Mouse (Mus musculus) MEL (cell line): ENCODE results near the gene Gm3269. TPM values are rescaled to one million over a fixed set of nuclear protein-coding genes. Genes with fewer than 3 reads are reported as not detected.
"Not testable (repeated sequence)": the region's sequence is repeated elsewhere in the genome, so short reads cannot be mapped to it uniquely, and the experiment has no call there.

Source experiments
- DNase-seq: peaks from one replicate; pipeline ENCODE4 v3.0.0; 2011; ENCODE audit warnings: low read depth, low spot score
- H3K27ac ChIP-seq: 2 replicates; pipeline ENCODE4 v1.5.1; 2012; ENCODE audit warnings: low read depth, mild to moderate bottlenecking, control low read depth, low read length, moderate library complexity; ENCODE audit not compliant: control insufficient read depth
- H3K27me3 ChIP-seq, 2 experiments: fragments of 150-350 bp in 1 of 2; sonication (generic) in 1 of 2; 2 replicates each; pipeline ENCODE4 v1.6.1; 2012; ENCODE audit warnings: low read length in 2 of 2, mild to moderate bottlenecking in 2 of 2, improper control_type of control experiment in 1 of 2, moderate library complexity in 1 of 2; ENCODE audit not compliant: insufficient read depth in 2 of 2, control insufficient read depth in 1 of 2
- H3K36me3 ChIP-seq, 2 experiments: 2 replicates each; pipeline ENCODE4 v1.6.1; 2012 to 2014; ENCODE audit warnings: low read length in 2 of 2, improper control_type of control experiment in 1 of 2, inconsistent platforms in 1 of 2, mild to moderate bottlenecking in 1 of 2; ENCODE audit not compliant: insufficient read depth in 2 of 2, control insufficient read depth in 1 of 2
- H3K4me1 ChIP-seq, 2 experiments: fragments of 150-350 bp in 1 of 2; sonication (generic) in 1 of 2; 2 replicates each; pipeline ENCODE4 v1.6.1; 2012; ENCODE audit warnings: low read length in 2 of 2, improper control_type of control experiment in 1 of 2, mild to moderate bottlenecking in 1 of 2; ENCODE audit not compliant: insufficient read depth in 2 of 2, control insufficient read depth in 1 of 2
- H3K4me3 ChIP-seq, 2 experiments: fragments of 150-350 bp in 1 of 2; sonication (generic) in 1 of 2; 2 replicates each; pipeline ENCODE4 v1.5.1; 2012; ENCODE audit warnings: low read depth in 2 of 2, low read length in 2 of 2, mild to moderate bottlenecking in 2 of 2, moderate library complexity in 2 of 2, control low read depth in 1 of 2, improper control_type of control experiment in 1 of 2; ENCODE audit not compliant: control insufficient read depth in 1 of 2, insufficient read depth in 1 of 2
- H3K79me2 ChIP-seq: 2 replicates; pipeline ENCODE4 v1.6.1; 2012; ENCODE audit warnings: mild to moderate bottlenecking, low read length, moderate library complexity; ENCODE audit not compliant: control insufficient read depth, poor library complexity, insufficient read depth
- H3K9ac ChIP-seq: 2 replicates; pipeline ENCODE4 v1.6.1; 2012; ENCODE audit warnings: low read depth, mild to moderate bottlenecking, control low read depth, low read length, moderate library complexity; ENCODE audit not compliant: control insufficient read depth, poor library complexity, severe bottlenecking
- H3K9me3 ChIP-seq: fragments of 150-350 bp; sonication (generic); replicated peaks from 2 replicates; pipeline ENCODE4 v1.6.1; 2012; ENCODE audit warnings: mild to moderate bottlenecking, low read length, improper control_type of control experiment, moderate library complexity; ENCODE audit not compliant: insufficient read depth
- polyA plus RNA-seq, 2 experiments: library from polyadenylated mRNA; stranded (reverse) in 1 of 2; unstranded in 1 of 2; fragments of >175 nt in 1 of 2; fragments of >200 nt in 1 of 2; gene quantifications; 2 replicates each; pipeline versions ENCODE4 v1.2.1 to v1.2.4; 2012; ENCODE audit warnings: low replicate concordance in 2 of 2, low read depth in 1 of 2; ENCODE audit not compliant: insufficient read length in 2 of 2, insufficient read depth in 1 of 2, missing spikeins in 1 of 2
- total RNA-seq: library from RNA; depleted of rRNA; stranded (reverse); fragments of 300-350 nt; gene quantifications from 2 replicates; pipeline ENCODE4 v1.2.3, GENCODE M21; 2012; rRNA removed

Gene Gm3269
- total RNA-seq (not detected in 2 replicates), polyA plus RNA-seq (not detected)

DNA sequence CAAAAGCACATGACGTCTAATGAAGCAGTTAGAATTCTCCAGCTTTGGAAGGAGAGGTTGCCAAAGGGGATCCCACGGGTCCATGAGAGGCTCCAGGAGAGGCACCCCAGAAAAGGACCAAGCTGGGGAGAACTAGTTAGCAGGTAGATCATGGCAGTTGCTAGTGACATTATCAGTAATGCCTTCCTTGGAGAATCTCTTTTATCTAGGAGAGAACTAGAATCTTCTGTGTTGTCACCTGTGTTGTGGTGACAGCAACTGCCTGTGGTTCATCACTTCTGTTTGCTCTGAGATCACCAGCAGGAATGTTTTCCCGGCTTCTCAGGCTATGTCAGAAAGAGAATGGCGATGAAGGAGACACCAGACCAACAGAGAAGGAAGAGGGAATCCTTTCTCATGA, at the start of gene Gm3269:
Gm3269 (plus strand) TSS at position 301 of the 400 bp plus-strand sequence.
- DNase-seq, H3K9me3 ChIP-seq, H3K36me3 ChIP-seq, H3K4me3 ChIP-seq, H3K79me2 ChIP-seq, H3K9ac ChIP-seq, H3K27me3 ChIP-seq, H3K4me1 ChIP-seq, H3K27ac ChIP-seq: not testable (repeated sequence)

DNA sequence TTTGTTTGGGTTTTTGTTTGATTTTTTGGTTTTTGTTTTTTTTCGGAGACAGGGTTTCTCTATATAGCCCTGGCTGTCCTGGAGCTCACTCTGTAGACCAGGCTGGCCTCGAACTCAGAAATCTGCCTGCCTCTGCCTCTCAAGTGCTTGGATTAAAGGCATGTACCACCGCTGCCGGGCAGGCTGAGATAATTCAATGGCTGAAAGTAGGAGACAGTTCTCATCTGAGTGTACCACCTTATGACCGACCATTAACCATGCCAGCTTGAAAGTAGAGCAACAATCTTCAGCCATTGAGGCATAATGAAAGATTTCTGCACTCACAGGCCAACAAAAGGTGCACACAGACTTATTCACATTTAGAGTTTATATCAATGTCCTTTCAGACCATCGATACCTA, 31.5 kb upstream of the Gm3269 start:
- H3K9me3 ChIP-seq, H3K4me1 ChIP-seq, H3K4me3 ChIP-seq, H3K9ac ChIP-seq, H3K27me3 ChIP-seq, H3K27ac ChIP-seq, DNase-seq, H3K36me3 ChIP-seq, H3K79me2 ChIP-seq: not testable (repeated sequence)

DNA sequence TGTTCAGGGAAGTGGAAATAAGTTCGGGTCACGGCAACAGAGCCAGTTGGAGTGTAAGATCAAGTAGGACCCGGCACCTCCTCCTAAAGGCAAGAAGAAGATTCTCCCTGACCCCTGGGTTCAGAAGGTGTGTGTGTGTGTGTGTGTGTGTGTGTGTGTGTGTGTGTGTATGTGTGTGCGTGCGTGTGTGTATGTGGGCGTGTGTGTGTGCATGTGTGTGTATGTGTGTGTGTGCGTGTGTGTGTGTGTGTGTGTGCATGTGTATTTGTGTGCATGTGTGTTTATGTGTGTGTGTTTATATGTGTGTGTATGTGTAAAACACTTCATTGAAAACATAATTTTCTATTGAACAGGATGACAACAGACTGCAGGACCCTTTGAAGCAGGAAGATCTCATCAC, 16.0 kb upstream of the Gm3269 start:
- not testable (repeated sequence) for H3K79me2 ChIP-seq, H3K4me3 ChIP-seq, H3K27me3 ChIP-seq, DNase-seq, H3K27ac ChIP-seq, H3K36me3 ChIP-seq, H3K9ac ChIP-seq, H3K9me3 ChIP-seq, H3K4me1 ChIP-seq

DNA sequence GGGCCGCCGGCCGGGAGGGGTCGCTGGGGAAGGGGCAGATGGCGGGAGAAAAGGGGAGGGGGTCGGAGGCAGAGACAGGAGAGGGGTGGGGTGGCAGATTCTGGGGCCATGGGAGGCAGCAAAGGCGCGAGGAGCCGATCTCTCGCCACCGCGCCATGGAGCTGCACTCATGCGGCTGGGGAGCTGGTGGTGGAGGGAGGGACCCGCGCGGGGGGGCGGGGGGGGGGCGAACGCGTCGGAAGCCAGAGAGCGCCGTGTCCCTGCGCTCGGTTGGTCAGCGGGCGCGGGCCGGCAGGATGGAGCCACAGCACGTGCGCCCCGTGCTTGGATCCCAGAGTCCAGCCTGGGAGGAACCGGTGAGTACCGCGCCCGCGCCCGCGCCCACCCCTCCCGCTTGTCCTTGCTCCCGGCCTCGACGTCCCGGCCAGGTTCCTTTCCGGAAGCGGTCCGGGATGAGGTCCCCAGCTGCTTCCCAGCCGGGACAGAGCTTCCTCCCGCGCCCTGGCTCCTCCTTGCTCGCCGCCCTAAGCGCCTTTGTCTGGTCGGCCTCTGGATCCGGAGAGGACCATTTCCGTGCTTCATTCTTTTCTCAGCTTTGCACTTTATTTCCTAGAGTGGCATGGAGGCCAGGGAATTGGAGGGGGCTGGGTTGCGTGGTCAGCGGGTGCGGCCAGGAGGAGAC, 17.5 kb downstream of the Gm3269 start, which contains the start of gene Gm3264:
Gm3264 (plus strand) TSS at position 278 of the 682 bp plus-strand sequence.
- not testable (repeated sequence) for H3K9me3 ChIP-seq, H3K9ac ChIP-seq, DNase-seq, H3K36me3 ChIP-seq, H3K4me3 ChIP-seq, H3K4me1 ChIP-seq, H3K79me2 ChIP-seq, H3K27me3 ChIP-seq, H3K27ac ChIP-seq

DNA sequence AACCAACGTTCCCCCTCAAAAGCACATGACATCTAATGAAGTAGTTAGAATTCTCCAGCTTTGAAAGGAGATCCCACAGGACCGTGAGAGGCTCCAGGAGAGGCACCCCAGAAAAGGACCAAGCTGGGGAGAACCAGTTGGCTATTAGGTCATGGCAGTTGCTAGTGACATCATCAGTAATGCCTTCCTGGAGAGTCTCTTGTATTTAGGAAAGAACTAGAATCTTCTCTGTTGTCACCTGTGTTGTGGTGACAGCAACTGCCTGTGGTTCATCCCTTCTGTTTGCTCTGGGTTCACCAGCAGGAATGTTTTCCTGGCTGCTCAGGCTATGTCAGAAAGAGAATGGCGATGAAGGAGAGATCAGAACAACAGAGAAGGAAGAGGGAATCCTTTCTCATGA, 54.2 kb downstream of the Gm3269 start, which contains the start of gene Gm3278:
Gm3278 (plus strand) TSS at position 301 of the 400 bp plus-strand sequence.
- not testable (repeated sequence) for H3K9ac ChIP-seq, H3K27ac ChIP-seq, H3K36me3 ChIP-seq, H3K9me3 ChIP-seq, H3K79me2 ChIP-seq, H3K4me1 ChIP-seq, DNase-seq, H3K27me3 ChIP-seq, H3K4me3 ChIP-seq

Other genes starting within 250 kb of the Gm3269 start
- gene Gm8159, start 205.8 kb upstream of the Gm3269 start, total RNA-seq: not detected in 2 replicates
- not detected for gene Gm8159, start 205.8 kb upstream of the Gm3269 start, polyA plus RNA-seq
- not detected in 2 replicates for gene Gm3239, start 173.9 kb upstream of the Gm3269 start, total RNA-seq
- gene Gm3239, start 173.9 kb upstream of the Gm3269 start, polyA plus RNA-seq: not detected
- gene Gm7876, start 128.9 kb upstream of the Gm3269 start, total RNA-seq: not detected in 2 replicates
- gene Gm7876, start 128.9 kb upstream of the Gm3269 start, polyA plus RNA-seq: not detected
- not detected in 2 replicates for gene Gm3252, start 111.3 kb upstream of the Gm3269 start, total RNA-seq
- gene Gm3252, start 111.3 kb upstream of the Gm3269 start, polyA plus RNA-seq: not detected
- gene Gm9602, start 61.8 kb upstream of the Gm3269 start, total RNA-seq: not detected in 2 replicates
- gene Gm9602, start 61.8 kb upstream of the Gm3269 start, polyA plus RNA-seq: not detected
- gene Gm3264, start 17.5 kb downstream of the Gm3269 start, total RNA-seq: not detected in 2 replicates
- not detected for gene Gm3264, start 17.5 kb downstream of the Gm3269 start, polyA plus RNA-seq
- gene Gm3278, start 54.3 kb downstream of the Gm3269 start, total RNA-seq: not detected in 2 replicates
- gene Gm3278, start 54.3 kb downstream of the Gm3269 start, polyA plus RNA-seq: not detected
- not detected in 2 replicates for gene Gm8297, start 145.8 kb downstream of the Gm3269 start, total RNA-seq
- not detected for gene Gm8297, start 145.8 kb downstream of the Gm3269 start, polyA plus RNA-seq
- not detected in 2 replicates for gene Gm3298, start 177.8 kb downstream of the Gm3269 start, total RNA-seq
- gene Gm3298, start 177.8 kb downstream of the Gm3269 start, polyA plus RNA-seq: not detected
- not detected in 2 replicates for gene 4930555G01Rik, start 212.5 kb downstream of the Gm3269 start, total RNA-seq
- gene 4930555G01Rik, start 212.5 kb downstream of the Gm3269 start, polyA plus RNA-seq: not detected
- gene Gm8281, start 232.9 kb downstream of the Gm3269 start, total RNA-seq: not detected in 2 replicates
- gene Gm8281, start 232.9 kb downstream of the Gm3269 start, polyA plus RNA-seq: not detected